ENCODE assay signal across 23 mouse cellular contexts in genomic region chr2:11183991-11184390, GRCm38 (mm10). TPM values are rescaled to one million over a fixed set of nuclear protein-coding genes. Genes with fewer than 3 reads are reported as not detected.
DNase-seq lines count a peak whose midpoint lies in the region; ATAC-seq and TF ChIP-seq lines count a peak whose summit lies in the region.
"Had no signal": no experiment of that assay in that cellular context is flagged by ENCODE, and none has a peak within 500 bp of the region (broad histone marks: within the 10 kb centered on the region; RNA-seq: fewer than 3 reads in every experiment).

No protein-coding gene starts in this region.

- H3K36me3 ChIP-seq in limb, embryonic 14.5 days (ENCODE audit: control insufficient read depth, insufficient read depth, low read length) = no peaks in the 10 kb centered on the region
- no peaks in the 10 kb centered on the region for H3K36me3 ChIP-seq in limb, embryonic 10.5 days
- H3K36me3 ChIP-seq: embryonic facial prominence, embryonic 12.5 days; embryonic facial prominence, embryonic 15.5 days; hindbrain, embryonic 10.5 days; hindbrain, embryonic 13.5 days; intestine, embryonic 15.5 days had no signal

- no peak overlapping the region for H3K4me3 ChIP-seq in limb, embryonic 14.5 days (replicated peaks; ENCODE audit: low read length)
- no peak overlapping the region for H3K4me3 ChIP-seq in limb, embryonic 10.5 days
- H3K4me3 ChIP-seq: embryonic facial prominence, embryonic 12.5 days; embryonic facial prominence, embryonic 15.5 days; hindbrain, embryonic 10.5 days; hindbrain, embryonic 13.5 days; intestine, embryonic 15.5 days had no signal

- H3K27ac ChIP-seq in limb, embryonic 14.5 days (replicated peaks; ENCODE audit: low read depth, low read length) = no peak overlapping the region
- no peak overlapping the region for H3K27ac ChIP-seq in limb, embryonic 10.5 days
- H3K27ac ChIP-seq: embryonic facial prominence, embryonic 12.5 days; embryonic facial prominence, embryonic 15.5 days; hindbrain, embryonic 10.5 days; hindbrain, embryonic 13.5 days; intestine, embryonic 15.5 days had no signal

- no peaks in the 10 kb centered on the region for H3K9me3 ChIP-seq in limb, embryonic 14.5 days (ENCODE audit: control insufficient read depth, low read length)
- H3K9me3 ChIP-seq in limb, embryonic 10.5 days (replicated peaks) = no peaks in the 10 kb centered on the region
- H3K9me3 ChIP-seq: embryonic facial prominence, embryonic 12.5 days; embryonic facial prominence, embryonic 15.5 days; hindbrain, embryonic 10.5 days; hindbrain, embryonic 13.5 days; intestine, embryonic 15.5 days had no signal

- H3K27me3 ChIP-seq in limb, embryonic 14.5 days (ENCODE audit: control insufficient read depth, insufficient read depth, low read length) = no peaks in the 10 kb centered on the region
- H3K27me3 ChIP-seq in limb, embryonic 10.5 days (ENCODE audit: low read depth, poor library complexity, severe bottlenecking) = no peaks in the 10 kb centered on the region
- H3K27me3 ChIP-seq: embryonic facial prominence, embryonic 12.5 days; embryonic facial prominence, embryonic 15.5 days; hindbrain, embryonic 13.5 days; intestine, embryonic 15.5 days had no signal

- intact Hi-C loops in gastrocnemius, postnatal 36 days (cut with DNase I) = no loop called here

- no peaks in the 10 kb centered on the region for H3K4me1 ChIP-seq in limb, embryonic 14.5 days (ENCODE audit: control insufficient read depth, insufficient read depth, low read length)
- H3K4me1 ChIP-seq in limb, embryonic 10.5 days = no peaks in the 10 kb centered on the region
- H3K4me1 ChIP-seq: embryonic facial prominence, embryonic 12.5 days; embryonic facial prominence, embryonic 15.5 days; hindbrain, embryonic 10.5 days; hindbrain, embryonic 13.5 days; intestine, embryonic 15.5 days had no signal

- no peak for ATAC-seq in limb, embryonic 14.5 days (ENCODE audit: low FRiP score, low read depth)
- no peak for ATAC-seq in megakaryocyte, adult 5-6 weeks (ENCODE audit: poor library complexity, severe bottlenecking)
- ATAC-seq: activated CD4-positive, CD25-positive, alpha-beta regulatory T cell, adult 4 months; CD4-positive, CD25-positive, alpha-beta regulatory T cell, adult 4 months; forebrain, embryonic 14.5 days; forebrain, postnatal 0 days; hindbrain, embryonic 16.5 days; intestine, embryonic 15.5 days had no signal

- TF ChIP-seq POLR2A in limb, embryonic 14.5 days (IDR thresholded peaks at IDR 0.05; ENCODE audit: borderline replicate concordance, extremely low read depth, insufficient read depth, insufficient read length) = no peak

- no peak overlapping the region for H3K4me2 ChIP-seq in limb, embryonic 14.5 days (replicated peaks; ENCODE audit: low read depth, low read length, severe bottlenecking)
- H3K4me2 ChIP-seq: embryonic facial prominence, embryonic 12.5 days; embryonic facial prominence, embryonic 15.5 days; heart, embryonic 11.5 days; hindbrain, embryonic 13.5 days; intestine, embryonic 15.5 days had no signal

- peak; percentile 12 for DNase-seq in limb, embryonic 14.5 days (ENCODE audit: low spot score)
- no peak for DNase-seq in limb, embryonic 10.5 days (ENCODE audit: low spot score)
- DNase-seq in gastrocnemius, postnatal 10 days = peak; percentile 17
- DNase-seq in gastrocnemius, postnatal 36 days = peak; percentile 43 to 54
- no peak for DNase-seq in urinary bladder, postnatal 36 days (ENCODE audit: low spot score in 2 of 2)
- DNase-seq: adrenal gland, adult 8-10 months; adrenal gland, postnatal 25 days; cerebellum, adult 2 months; cerebellum, adult 9-11 months; cerebellum, postnatal 25 days; forebrain, postnatal 0 days; kidney, adult 11 months had no signal

- 80% methylated on average over 5 of the region's 5 CpGs for WGBS in limb, embryonic 14.5 days
- 92% methylated on average over 5 of the region's 5 CpGs for WGBS in limb, embryonic 10.5 days

- H3K9ac ChIP-seq in limb, embryonic 14.5 days (ENCODE audit: low read depth, low read length, severe bottlenecking) = no peak overlapping the region
- H3K9ac ChIP-seq: embryonic facial prominence, embryonic 12.5 days; embryonic facial prominence, embryonic 15.5 days; forebrain, postnatal 0 days; hindbrain, embryonic 13.5 days; intestine, embryonic 15.5 days had no signal

RNA-seq across cellular contexts. Expression of gene Prkcq, which starts 12.1 kb away (rescaled TPM):
- 1.9 and 2.5 TPM in 2 replicates for polyA plus RNA-seq in limb, embryonic 14.5 days (2012; rRNA removed)
- polyA plus RNA-seq in limb, embryonic 14.5 days (2014; fragmentation: Nextera tagmentation; extraction: Ambion mirVana) = 3.6 and 3.8 TPM in 2 replicates
- 0.90 and 0.95 TPM in 2 replicates for polyA plus RNA-seq in limb, embryonic 10.5 days (2016; fragmentation: Nextera tagmentation; extraction: Ambion mirVana)
- 10 to 100 TPM; 48.8 to 53.9 TPM for total RNA-seq in gastrocnemius, postnatal 10 days (2021)
- 10 to 100 TPM; 45.6 to 65.2 TPM for total RNA-seq in gastrocnemius, postnatal 36 days (2021)
- total RNA-seq in megakaryocyte, adult 5-6 weeks (2015) = 3.2 and 4.3 TPM in 2 replicates
- total RNA-seq in megakaryocyte, adult 5-6 weeks (2017) = 3.5 and 3.9 TPM in 2 replicates

Comparison
In these comparisons a context has a peak if more than half of its experiments do, and no peak if none do; other contexts are left out.
1. DNase-seq: peak in limb, embryonic 14.5 days (single experiment), gastrocnemius, postnatal 10 days (single experiment) and gastrocnemius, postnatal 36 days (2 of 2); none in limb, embryonic 10.5 days (single experiment) and urinary bladder, postnatal 36 days (0 of 2).
2. RNA of gene Prkcq, which starts 12.1 kb away (total RNA-seq): 45.6 to 65.2 TPM in gastrocnemius, postnatal 36 days and 48.8 to 53.9 TPM in gastrocnemius, postnatal 10 days; 3.2 to 4.3 TPM in megakaryocyte, adult 5-6 weeks; every median in the first group is over 4 times any median in the second.